Mouse (Mus musculus) G1E (cell line): ENCODE measurements around the gene Plpp2.

Experiments
- CTCF ChIP-seq: IDR thresholded peaks from 2 replicates; pipeline ENCODE4 v1.5.1; 2012; ENCODE audit warnings: low read depth, low read length, inconsistent platforms, mixed read lengths
- GATA1 ChIP-seq: IDR thresholded peaks from 2 replicates; pipeline ENCODE4 v1.6.1; 2012; ENCODE audit warnings: borderline replicate concordance, low read length, inconsistent platforms, mixed read lengths
- GATA2 ChIP-seq: IDR thresholded peaks from 2 replicates; pipeline ENCODE4 v1.6.1; 2012; ENCODE audit warnings: low read depth, low read length, inconsistent platforms, borderline replicate concordance
- POLR2AphosphoS5 ChIP-seq: IDR thresholded peaks from 2 replicates; pipeline ENCODE4 v1.6.1; 2012; ENCODE audit warnings: low read depth, low read length, inconsistent platforms; ENCODE audit not compliant: insufficient replicate concordance
- TAL1 ChIP-seq: conservative IDR thresholded peaks from 2 replicates; pipeline ENCODE4 v1.6.1; 2012; ENCODE audit warnings: low read depth, low read length, inconsistent platforms, mixed read lengths

DNA sequence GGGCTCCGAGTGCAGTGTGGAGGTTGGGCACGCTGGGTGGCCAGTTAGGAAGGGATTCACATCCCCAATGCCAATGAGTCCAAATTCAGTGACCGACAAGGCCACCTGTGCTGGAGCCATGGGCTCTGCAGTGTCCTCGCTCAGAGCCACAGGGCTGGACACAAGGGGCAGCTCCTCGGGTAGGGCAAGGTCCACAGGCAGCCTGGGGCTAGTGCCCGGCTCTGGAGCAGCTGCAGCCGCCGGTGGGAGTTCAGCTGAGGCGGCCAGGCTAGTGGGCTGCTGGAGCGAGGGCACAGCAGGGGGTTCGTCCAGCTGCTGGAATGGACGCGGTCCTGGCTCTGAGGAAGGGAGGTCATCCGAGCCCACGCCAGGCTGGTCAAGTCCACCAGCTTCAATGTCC is 7.9 kb upstream of the Plpp2 start:
- TF ChIP-seq CTCF (no peak), TAL1 (no peak), GATA1 (no peak), POLR2AphosphoS5 (no peak), GATA2 (no peak)
